Mouse (Mus musculus) T-helper 2 cell (primary cell): ENCODE data around the gene Hoxb8.

Source experiments
- in situ Hi-C: fragments of 300-600 bp; cut with MboI, MseI; formaldehyde crosslinking; loops from one replicate; pipeline ENCODE4 v1.15.1; 2025; ENCODE audit warnings: high pct_unique_total_duplicates

Hoxb8 gene

DNA sequence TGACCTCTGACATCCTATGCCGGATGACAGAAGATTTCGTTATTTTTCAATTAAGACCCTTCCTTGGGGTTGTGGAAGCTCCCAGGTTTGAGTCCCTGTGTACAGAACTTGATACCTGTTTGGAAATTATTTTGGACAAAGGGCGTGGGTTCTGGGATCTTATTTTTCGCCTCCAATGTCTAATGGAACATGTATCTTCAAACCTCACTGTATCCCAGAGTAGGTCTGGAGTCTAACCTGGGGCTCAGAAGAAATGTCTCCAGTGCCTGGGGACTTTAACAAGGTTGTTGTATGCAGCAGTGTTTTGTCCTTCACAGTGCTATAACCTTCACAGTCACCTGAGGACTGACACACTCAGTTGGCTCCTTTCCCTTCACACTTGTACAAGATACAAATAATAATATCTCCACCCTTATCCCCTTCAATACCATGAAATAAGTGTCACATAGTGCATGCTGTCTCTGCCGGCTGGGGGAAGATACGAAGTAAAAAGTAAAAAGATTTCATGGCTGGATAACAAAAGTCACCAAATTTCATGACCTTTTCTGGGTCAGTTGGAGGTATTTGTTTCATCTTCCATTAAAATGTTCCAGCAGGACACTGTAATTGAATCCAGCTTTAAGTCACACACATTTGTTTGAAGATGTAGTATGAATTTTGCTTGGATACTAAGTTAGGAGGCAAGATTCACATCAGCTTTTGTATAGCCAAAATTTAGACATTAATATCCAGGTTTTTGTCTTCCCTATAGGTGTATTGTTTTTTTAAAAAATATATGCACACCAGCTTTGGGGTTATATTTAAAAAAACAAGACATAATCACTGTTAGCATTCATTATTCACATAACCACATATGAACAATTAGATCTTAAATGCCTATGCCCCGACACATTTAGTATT is 14.4 kb upstream of the Hoxb8 start:
- in situ Hi-C loops, result no loop called here

DNA sequence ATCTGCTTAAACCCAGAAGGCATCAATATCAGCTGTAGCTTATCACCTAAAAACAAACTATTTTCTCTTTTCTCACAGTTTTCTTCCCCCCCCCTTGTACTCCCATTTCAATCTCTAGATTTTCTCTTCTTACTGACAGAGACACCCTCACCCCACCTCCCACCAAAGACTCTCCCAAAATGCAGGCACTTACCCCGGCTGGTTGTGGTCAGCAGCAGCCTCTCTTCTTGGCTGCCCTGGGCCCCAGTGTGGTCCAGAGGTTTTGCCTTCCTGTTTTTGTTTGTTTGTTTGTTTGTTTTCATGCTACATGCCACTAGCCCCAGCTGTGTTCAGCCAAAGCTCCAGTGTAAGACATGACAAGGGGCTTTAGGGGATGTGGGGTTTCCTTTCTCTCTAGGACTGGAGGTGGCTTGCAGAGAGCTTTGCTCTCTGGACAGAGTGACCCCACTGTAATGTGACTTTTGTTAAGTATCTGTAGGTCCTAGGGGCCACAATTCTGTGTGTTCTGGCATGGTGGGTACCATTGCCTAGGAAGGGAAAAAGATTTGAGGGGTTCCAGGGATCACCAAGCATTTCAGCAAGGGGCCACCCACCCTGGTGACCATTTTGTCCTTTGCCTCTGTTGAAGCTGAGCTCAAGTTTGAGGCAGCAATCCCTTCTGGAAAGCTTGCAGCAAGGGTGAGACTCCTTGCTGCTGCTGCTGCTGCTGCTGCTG is 13.5 kb upstream of the Hoxb8 start:
- in situ Hi-C loops, result no loop called here

DNA sequence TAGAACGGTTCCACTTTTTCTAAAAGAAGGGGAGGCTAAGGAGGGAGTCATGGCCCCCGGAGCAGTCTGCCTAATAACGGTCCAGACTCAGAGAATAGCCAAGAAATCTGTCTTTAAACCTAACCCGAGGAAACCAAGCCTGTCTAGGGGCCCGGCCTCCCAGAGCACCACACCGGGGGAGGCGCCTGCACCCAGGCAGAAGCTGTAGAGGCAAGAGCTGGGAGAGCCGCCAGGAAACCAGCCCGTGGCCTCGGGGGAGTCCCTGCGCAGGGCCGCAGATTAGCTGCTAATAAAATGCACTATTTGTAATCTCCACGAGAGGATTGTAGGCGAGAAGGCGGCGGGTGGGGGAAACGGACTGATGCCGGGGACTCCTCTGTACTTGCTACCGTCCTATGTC is 11.8 kb upstream of the Hoxb8 start:
- in situ Hi-C loops, result no loop called here

DNA sequence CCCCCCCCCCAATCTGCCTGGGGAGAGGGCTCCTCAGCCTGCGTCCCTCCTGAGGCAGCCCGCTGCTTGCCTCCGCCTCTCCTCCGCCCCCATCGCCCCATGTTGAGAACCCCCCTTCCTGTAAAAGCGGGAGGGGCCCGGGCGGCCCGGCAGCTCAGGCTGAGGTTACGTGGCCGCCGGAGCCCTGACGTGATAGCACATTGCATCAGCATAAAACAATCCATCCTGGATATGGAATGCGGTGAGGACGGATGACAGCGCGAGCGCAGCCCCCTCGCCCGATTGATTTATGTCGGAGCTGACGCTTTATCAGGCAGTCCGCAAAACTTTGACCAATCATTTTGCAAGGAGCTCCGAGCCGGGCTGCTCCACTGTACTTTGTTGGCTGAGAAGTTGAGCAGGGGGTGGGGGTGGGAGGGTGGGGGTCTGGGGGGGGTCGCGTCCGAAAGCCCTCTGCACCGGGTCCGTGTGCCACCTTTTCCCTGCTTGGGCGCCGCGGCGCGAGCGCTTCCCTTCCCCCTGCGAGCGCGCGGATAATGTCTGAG is 10.6 kb upstream of the Hoxb8 start, which contains the start of gene Hoxb9:
Gene Hoxb9 (plus strand): TSS at position 462 of the 545 bp plus-strand sequence.
- in situ Hi-C loops, result no loop called here

DNA sequence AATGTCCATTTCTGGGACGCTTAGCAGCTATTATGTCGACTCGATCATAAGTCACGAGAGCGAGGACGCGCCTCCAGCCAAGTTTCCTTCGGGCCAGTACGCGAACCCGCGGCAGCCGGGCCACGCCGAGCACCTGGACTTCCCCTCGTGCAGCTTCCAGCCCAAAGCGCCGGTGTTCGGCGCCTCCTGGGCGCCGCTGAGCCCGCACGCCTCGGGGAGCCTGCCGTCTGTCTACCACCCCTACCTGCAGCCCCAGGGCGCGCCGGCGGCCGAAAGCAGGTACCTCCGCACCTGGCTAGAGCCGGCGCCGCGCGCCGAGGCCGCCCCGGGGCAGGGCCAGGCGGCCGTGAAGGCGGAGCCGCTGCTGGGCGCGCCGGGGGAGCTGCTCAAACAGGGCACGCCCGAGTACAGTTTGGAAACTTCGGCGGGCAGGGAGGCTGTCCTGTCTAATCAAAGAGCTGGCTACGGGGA is 10.1 kb upstream of the Hoxb8 start:
- in situ Hi-C loops, result no loop called here

DNA sequence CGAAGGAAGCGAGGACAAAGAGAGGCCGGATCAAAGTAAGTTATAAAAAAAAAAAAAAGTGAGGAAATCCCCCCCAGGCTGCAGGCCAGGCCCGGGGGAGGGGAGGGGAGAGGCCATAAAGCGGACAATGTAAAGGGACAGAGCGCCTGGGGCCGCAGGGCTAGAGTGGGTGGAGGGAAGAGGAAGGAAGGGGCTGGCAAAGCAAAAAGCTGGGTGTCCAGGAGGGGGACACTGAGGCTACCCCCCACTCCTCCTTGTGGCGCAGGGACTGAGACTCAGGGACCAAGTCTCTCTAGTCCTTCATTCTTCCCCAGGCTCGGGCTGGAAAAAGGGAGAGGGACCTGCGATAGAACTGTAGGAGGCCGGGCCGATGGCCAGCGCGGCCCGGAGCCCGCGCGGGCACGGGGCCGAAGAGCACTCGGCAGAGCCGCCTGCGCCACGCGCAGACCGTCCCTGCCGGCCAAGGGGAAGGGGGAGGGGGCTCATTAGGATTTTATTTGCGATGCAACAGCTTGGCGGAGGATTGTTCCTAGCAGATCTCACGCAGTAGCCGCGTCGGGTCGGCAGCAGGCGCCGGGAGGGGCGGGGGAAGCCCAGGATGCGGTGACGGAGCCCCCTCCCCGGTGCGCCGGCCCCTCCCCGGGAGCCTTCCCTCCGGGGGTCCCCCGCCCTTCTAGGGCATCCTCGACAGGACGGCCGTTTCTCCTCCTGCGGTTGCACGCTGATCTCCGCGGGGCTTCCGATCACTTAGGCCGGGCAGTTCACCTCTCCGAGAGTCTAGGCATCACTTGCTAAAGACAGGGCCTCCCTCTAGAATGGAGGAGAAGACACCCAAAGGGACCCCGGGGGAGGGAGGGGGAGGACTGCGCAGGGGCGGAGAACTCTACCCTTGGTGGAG is 9.4 kb upstream of the Hoxb8 start:
- in situ Hi-C loops, result no loop called here

DNA sequence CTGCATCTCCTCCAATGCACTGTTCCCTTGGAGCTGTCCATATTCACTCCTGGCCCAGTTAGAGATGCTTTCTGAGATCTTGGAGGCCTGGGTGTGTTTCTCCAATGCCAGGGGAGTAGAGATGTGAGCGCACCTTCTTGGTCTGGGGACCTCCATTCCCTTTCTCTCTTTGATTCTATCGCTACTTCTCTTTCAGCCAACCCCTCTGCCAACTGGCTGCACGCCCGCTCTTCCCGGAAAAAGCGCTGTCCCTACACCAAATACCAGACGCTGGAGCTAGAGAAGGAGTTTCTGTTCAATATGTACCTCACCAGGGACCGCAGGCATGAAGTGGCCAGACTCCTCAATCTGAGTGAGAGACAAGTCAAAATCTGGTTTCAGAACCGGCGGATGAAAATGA is 7.3 kb upstream of the Hoxb8 start:
- in situ Hi-C loops, result no loop called here

DNA sequence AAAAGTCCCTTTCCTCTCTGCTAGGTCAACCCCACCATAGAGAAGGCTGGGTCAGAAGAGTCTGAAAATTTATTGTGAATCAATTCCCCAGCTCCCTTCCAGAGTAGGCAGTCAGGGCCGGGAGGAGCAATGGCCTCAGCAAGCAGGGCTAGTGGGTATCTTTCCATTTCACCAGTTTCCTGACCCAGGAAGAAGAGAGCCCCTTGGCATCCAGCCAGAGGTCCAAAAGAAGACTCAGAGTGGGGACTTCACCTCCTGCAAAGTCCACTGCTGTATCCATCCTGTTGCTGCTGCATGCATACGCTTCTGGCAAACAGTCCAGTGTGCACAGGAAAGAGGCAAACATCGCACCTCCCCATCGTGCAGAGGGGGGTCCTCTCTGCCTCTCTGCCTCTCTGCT is 5.8 kb upstream of the Hoxb8 start:
- in situ Hi-C loops, result loop anchor here (5.0 kb wide), 1 partner anchor 81 kb away; no protein-coding TSS in a partner anchor

DNA sequence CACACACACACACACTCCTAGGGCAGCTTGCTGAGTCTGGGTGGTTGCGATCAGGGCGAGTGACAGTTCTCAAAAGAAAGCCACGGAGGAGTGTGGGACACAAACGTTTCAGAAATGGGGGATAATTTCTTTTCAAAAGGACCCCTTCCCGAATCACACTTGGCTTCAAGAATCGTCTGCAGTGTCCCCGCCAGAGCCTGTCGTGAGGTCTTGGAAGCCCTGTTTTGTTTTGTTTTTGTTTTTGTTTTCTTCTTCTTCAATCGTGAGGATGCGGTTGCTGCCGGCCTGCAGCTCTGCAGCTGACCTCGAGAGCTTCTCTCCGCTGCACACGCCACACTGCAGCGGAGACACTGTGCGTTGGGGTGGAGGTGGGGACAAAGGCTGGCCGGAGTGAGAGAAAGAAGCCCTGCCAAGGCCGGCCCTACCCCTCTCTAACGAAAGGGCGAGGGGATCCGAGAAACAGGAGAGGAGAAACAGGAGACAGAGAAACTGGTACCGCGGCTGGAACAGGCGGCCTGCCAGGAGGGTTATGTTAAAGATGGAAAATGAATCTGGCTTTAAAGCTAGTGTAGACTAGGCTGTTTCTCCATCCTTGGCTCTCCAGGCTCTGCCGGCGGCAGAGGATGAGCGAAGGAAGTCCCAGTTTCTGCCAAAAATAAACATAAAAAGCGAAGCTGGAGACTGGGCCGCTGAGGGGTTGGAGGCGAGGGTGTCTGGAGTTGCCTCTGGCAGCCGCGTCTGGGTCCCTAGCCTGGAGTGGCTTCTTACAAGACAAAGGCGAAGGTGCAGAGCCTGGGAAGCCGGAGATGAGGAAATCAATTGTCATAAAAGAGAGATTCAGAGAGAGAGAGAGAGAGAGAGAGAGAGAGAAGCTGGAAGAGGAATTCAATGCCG is 4.3 kb upstream of the Hoxb8 start:
- in situ Hi-C loops, result loop anchor here (5.0 kb wide), 1 partner anchor 80 kb away; no protein-coding TSS in a partner anchor

DNA sequence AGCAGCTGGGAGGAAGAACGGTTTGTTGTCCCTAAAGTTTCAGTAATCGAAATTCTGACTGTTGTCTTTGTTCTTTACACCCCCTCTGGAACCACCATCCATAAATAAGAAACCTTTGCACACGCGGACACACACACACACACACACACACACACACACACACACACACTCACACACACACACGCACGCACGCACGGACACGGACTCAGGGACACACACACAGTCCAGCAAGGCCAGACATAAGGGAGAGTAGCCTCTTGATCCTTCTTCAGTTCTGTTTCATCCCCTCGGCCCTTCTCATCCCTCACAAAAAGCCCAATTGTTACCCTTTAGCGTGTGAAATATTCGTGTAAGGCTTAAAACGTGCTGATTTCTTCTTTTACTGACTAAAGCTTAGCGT is 3.4 kb upstream of the Hoxb8 start:
- in situ Hi-C loops, result loop anchor here (5.0 kb wide), 1 partner anchor 79 kb away; no protein-coding TSS in a partner anchor

DNA sequence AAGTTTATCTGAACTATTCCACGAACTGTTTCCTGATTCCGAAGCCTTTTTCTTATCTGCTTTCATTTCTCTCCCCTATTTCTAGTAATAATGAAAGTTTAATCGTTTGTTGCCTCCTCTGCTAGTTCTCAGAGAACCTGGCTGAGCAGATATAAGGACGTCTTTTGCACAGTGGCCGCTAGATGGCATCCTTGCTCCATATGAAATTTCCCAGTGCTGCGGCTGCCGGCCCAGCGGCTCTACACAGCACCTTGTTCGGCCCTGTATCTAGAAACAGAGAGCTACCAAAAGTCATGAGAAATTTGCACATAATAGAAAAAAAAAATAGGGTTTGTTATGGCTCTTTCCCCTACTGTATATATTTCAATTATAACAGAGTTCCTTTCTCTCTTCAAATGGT is 2.9 kb upstream of the Hoxb8 start:
- in situ Hi-C loops, result loop anchor here (5.0 kb wide), 1 partner anchor 79 kb away; no protein-coding TSS in a partner anchor

DNA sequence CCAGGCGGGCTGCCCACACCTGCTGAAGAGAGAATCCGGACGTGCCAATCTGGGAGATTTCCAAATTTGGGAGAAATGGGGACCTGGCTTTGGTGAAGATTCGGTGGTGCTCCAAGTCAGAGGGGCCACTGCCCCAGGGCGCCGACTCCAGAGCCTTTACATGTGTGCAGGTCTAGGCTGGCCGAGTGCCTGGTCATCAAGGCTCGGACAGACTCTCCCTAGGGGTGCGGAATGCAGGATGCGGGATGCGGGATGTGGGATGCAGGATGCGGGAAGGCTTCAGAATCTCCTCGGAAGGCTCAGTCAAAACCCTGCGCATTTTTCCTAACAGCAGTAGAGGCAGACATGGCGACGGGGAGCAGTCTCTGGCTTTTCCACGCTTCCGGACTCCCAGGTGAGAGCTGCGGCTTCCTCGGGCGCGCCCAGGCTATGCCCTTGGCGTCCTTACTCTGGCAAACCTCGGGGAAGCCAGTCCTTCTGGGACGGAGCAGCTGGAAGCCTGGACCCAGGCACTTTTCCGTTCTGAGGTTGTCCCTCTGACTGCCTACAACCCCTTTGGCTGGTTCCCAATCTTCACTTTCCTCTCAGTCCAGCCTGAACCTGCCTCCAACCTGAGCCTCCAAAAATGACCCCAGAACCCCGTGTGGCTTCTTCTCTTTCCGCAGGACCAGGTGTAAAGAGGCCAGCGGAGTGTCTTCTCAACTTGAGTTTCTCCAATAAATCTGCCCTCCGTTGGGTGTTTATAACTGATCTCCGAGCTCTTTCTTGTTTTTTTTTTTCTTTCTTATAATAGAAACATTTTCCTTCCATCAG is 2.1 kb upstream of the Hoxb8 start:
- in situ Hi-C loops, result loop anchor here (5.0 kb wide), 1 partner anchor 78 kb away; no protein-coding TSS in a partner anchor

DNA sequence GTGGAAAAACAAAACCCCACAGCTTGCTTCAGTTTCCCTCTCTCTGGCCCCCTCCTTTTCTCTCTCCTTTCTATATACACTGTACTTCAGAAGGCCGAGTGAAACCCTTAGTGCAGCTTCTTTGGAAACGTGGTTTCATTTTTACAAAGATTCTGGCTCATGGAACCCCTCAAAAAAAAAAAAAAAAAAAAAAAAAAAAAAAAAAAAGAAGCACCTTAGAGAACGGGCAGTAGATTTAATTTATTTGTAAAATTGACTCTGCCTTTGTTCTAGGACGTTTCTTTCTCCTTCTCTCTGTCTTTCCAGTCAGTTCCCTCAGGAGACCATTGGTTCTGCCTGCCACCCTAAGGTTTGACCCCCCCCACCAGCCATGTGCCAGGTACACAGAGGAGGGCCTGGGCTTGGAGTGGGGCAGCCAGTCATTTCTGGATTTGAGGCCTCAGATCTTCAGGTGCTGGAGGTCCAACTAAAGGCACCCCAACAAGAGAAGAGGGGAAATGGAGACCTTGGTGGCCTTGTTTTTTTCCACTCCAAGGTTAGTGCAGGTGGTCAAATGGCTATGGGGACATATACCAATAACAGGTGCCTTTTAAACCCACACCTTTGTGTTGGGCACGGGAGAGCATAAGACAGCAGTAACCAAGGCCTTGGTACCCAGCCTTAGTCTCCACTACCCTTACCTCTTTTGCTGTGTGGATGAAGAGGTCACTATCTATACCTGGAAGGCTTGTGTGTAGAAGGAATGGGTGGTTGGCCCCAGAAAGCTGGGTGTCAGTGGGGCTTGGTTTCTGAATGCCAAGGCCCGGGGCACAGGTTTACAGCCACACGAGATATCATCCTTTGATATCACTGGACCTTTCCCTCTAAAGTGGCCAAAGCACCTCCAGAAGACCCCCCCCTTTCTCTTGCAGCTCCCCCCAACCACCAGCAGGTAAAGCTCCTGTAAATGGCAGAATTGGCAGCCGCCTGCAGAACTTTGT is 1.0 kb upstream of the Hoxb8 start:
- in situ Hi-C loops, result no loop called here

DNA sequence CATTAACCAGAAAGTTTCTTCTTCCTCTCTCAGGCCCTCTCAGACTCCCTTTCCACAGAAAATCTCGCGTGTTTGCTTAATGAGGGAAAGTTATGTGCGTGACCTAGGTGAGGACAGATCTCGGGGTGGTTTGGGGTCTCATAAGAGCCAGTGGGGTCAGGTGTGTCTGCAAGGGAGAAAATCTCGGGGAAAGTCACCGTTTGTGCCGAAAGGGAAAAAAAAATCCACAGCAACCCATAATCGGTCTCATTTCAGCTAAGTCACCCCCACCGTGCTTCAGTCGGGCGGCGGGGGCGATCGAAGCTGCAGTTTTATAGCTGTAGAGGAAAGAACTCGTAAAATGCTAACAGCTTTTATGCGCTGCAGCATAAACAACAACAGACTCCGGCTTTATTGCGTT is 309 bp upstream of the Hoxb8 start:
- in situ Hi-C loops, result no loop called here

DNA sequence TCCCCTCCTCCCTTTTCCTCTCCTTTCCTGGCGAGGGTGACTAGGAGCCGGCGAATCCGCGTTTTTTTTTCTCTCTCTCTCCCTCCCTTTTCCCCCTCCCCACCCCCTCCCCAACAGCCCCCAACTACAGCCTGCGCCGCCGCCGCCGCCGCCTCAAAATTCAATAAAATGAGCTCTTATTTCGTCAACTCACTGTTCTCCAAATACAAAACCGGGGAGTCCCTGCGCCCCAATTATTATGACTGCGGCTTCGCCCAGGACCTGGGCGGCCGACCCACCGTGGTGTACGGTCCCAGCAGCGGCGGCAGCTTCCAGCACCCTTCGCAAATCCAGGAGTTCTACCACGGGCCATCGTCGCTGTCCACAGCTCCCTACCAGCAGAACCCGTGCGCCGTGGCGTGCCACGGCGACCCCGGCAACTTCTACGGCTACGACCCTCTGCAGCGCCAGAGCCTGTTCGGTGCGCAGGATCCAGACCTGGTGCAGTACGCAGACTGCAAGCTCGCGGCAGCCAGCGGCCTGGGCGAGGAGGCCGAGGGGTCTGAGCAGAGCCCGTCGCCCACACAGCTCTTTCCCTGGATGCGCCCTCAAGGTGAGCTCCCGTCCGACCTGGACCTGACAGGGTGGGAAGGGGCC is 1.2 kb downstream of the Hoxb8 start:
- in situ Hi-C loops, result no loop called here

DNA sequence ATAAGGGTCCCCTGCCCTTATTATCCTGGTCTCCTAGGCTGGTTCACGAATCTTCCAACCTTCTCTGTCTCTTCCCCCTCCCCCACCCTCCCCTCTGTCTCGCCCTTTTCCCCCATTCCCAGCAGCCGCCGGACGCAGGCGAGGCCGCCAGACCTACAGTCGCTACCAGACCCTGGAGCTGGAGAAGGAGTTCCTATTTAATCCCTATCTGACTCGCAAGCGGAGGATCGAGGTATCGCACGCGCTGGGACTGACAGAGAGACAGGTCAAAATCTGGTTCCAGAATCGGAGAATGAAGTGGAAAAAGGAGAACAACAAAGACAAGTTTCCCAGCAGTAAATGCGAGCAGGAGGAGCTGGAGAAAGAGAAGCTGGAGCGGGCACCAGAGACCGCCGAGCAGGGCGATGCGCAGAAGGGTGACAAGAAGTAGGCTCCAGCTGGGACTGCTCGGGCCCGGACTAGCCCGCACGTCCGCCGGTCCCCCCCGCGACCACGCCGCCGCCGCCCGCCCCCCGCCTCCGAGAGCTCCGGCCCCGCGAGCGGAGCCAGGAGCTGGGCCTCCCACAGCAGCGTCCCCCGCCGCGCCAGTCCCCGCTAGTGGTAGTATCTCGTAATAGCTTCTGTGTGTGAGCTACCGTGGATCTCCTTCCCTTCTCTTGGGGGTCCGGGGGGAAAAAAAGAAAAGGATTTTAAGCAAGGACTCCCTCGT is 2.5 kb downstream of the Hoxb8 start:
- in situ Hi-C loops, result no loop called here
